Mouse (Mus musculus): ENCODE data around the gene Tmem44.

DNA sequence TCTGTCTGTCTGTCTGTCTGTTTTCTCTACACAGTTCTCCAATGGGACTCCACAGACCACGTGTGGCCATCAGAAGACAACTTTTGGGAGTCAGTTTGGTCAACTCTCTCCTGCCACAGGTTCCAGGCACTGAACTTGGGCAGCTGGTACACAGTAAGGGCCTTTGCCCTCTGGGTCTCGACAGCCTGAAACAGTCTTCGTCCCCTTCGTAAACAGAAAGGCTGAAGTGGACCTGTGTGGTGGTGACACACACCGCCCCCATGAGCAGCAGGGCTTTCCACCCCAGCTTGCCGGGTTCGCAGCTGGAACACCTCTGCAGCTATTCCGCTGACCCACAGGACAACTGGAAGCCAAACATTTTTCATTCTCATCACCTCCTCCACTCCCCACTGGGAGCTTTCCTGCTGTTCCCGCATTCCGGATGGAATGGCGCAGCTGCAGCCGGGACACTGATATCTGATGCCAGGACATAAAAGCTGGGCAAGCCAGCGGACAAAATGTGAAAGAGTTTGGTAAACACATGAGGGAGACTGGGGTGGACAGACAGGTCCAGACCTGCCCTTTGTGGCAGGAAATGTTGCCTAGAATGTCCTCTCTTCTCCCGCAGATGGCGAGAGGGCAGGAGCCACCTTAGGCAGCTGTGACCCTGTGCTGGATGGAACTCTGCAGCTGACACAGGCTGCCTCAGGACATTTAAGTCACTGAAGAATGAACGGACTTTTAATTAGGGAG lies 51.4 kb downstream of the Tmem44 start:
- TF ChIP-seq POLR2A (IDR thresholded peaks at IDR 0.05; ENCODE audit: extremely low read depth, insufficient read depth, low read length) (no peak), CTCF (IDR thresholded peaks at IDR 0.05; ENCODE audit: low read depth, low read length) (0 out of 2 replicates have a peak, but pooled peaks have one; percentile 1)

Data from liver, adult 2 months (tissue).